Mouse (Mus musculus) ES-E14 (cell line): Measurements from ENCODE around the gene Mgam.

ENCODE experiments used
- CHD2 ChIP-seq: IDR thresholded peaks from 2 replicates; pipeline ENCODE4 v1.6.1; 2014; ENCODE audit warnings: mild to moderate bottlenecking, low read depth, low read length, inconsistent platforms
- HCFC1 ChIP-seq: IDR thresholded peaks from 2 replicates; pipeline ENCODE4 v1.6.1; 2012; ENCODE audit warnings: low read length, inconsistent platforms, borderline replicate concordance; ENCODE audit not compliant: insufficient read depth
- MAFK ChIP-seq: IDR thresholded peaks from 2 replicates; pipeline ENCODE4 v1.6.1; 2014; ENCODE audit warnings: mild to moderate bottlenecking, low read depth, low read length, inconsistent platforms; ENCODE audit not compliant: insufficient read depth
- ZNF384 ChIP-seq: IDR thresholded peaks from 2 replicates; pipeline ENCODE4 v1.6.1; 2012; ENCODE audit warnings: low read depth, low read length, inconsistent platforms

- no peak for TF ChIP-seq HCFC1
- TF ChIP-seq ZNF384, result no peak
- TF ChIP-seq CHD2, result no peak
- no peak for TF ChIP-seq MAFK
These were observed 40.3 kb upstream of the Mgam start for GRCm38 (mm10) chr6:40588346-40588745.
